Mouse (Mus musculus): ENCODE data around the gene Hist1h4b.

Hist1h4b gene

DNA sequence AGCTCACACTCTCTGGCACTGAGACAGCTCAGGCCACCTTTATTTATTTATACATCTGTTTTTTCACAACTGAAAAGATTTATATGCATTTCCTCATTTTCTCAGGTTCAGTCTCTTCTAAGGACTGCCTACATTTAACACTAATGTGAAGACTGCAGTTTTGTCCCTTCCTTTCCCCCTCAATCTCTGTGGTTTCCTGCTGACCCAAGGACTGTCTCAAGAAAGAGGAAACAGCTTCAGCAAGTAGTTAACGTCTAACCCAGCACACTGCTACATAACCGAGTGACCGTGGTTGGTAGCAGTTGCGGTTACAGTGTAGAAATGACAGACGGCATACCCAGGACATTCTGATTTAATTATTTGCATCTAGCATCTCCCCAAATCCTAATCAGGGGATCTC is 42.6 kb downstream of the Hist1h4b start:
- no peak for DNase-seq (ENCODE audit: low read depth, low spot score)

DNA sequence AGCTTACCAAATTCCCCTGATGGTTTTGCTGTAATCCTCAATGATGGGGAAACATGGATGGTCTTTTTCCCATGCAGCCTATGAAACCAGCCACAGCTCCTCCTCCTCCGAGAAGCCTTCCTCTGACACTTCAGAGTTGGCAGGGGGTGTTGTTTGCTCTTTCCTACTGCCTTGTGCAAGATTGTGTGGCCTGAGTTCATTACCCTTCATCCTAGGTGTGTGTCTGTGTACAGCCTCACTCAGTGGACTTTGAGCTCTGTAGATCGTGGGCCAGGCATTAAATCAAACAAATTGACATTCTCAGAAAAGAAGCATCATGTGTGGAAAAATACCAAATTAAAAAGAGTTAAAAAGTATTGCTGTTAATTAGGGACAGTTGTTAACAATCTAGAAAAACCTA is 47.7 kb downstream of the Hist1h4b start:
- no peak for DNase-seq (ENCODE audit: low read depth, low spot score)

DNA sequence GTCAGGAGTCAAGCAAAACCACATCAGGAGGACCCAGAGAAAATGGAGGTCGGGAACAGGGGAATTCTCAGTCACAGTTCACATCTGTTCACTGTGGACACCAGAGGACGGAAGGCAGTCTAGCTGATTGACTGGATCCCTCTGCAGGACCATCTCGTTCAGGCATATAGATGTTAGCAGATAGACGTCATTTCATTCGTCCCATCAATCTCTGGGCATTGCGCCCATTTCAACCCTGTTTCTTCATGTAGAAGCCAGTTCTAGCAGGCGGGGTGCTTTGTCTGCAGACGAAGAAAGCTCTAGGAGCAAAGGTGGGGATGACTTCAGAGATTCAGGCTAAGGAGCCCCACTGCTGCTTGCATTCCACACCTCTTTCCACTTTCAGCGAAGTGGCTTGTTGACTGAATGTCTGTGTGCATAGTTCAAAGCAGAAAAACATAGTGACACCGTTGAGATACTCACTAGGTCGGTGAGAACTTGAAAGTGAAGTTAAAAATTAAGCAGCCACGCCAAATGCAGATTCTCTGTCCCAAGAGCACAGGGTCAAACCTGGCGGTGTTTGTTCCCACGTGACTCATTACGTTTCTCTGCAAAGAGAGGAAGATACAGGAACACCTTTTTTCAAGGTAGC is 49.7 kb downstream of the Hist1h4b start, which contains the start of gene Slc17a2:
Gene Slc17a2 (plus strand): TSS at position 572 of the 631 bp plus-strand sequence.
- no peak for DNase-seq (ENCODE audit: low read depth, low spot score)

Measured in 3T3-L1 (cell line).